Mouse (Mus musculus) heart, adult 2 months (tissue): ENCODE results near the gene 4930548H24Rik.

Source experiments
- CTCF ChIP-seq: fragments of 200-600 bp; IDR thresholded peaks from 2 replicates; pipeline ENCODE4 v1.8.1; 2022; ENCODE audit warnings: antibody characterized with exemption, mild to moderate bottlenecking, moderate library complexity
- POLR2A ChIP-seq: fragments of 200-500 bp; IDR thresholded peaks from 2 replicates; pipeline ENCODE4 v1.6.1; 2011; ENCODE audit warnings: mild to moderate bottlenecking, low read depth, low read length, control low read depth; ENCODE audit not compliant: insufficient read depth

DNA sequence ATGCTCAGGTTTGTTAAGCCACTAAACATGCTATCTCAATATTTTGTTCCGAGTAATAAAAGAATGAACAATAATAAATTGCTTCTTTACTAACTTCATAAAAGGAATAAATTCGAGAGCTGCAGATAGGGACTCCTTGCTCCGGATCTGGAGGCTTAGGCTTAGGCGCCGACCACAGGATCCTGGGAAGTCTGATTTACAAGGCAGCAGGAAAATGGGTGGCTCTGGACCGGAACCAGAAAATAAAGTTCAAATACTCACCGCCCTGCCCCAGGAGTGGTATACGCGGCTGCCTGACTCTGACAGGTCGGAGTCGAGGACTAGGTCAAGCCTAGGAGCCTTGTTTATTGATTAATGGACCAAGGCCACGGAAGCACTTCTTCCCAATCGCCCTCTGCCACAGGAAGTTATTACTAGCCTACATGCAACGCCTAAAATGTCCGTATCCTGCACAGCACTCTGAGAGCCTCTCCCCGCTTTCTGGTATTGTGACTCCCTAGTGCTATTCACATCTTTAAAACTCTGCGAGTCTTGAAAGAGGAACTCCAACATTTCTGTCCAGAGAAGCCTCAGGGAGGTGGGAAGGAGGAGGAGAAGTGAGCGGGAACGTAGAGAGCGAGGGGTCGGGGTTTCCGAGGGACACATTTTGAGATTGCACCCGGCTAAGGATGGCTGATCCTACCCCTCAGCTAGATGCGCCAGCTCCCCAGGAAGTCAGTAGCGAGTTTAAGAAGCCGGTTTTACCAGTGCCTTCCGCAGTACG lies 41.0 kb downstream of the 4930548H24Rik start, which contains the start of gene Slc4a1ap:
- no peak for TF ChIP-seq CTCF
- peak; percentile 69 for TF ChIP-seq POLR2A
